Mouse (Mus musculus) midbrain, embryonic 12.5 days (tissue): Measurements from ENCODE around the gene Ctnnd2. TPM values are rescaled to one million over a fixed set of nuclear protein-coding genes. Genes with fewer than 3 reads are reported as not detected.

Experiments
- ATAC-seq: fragments of 200-750 bp; cut with Nextera tagmentation; 2 replicates; pipeline ENCODE4 v1.8.0; 2017; ENCODE audit warnings: low read depth, moderate TSS enrichment, moderate library complexity; ENCODE audit not compliant: low FRiP score
- H3K27ac ChIP-seq: fragments of 300-500 bp; sonication (generic); replicated peaks from 2 replicates; pipeline ENCODE4 v1.5.1; 2016; ENCODE audit warnings: mild to moderate bottlenecking
- H3K27me3 ChIP-seq: fragments of 300-500 bp; sonication (generic); 2 replicates; pipeline ENCODE4 v1.6.1; 2016; ENCODE audit warnings: mild to moderate bottlenecking
- H3K36me3 ChIP-seq: fragments of 300-500 bp; sonication (generic); 2 replicates; pipeline ENCODE4 v1.6.1; 2016
- H3K4me1 ChIP-seq: fragments of 300-500 bp; sonication (generic); 2 replicates; pipeline ENCODE4 v1.6.1; 2016
- H3K4me2 ChIP-seq: fragments of 300-500 bp; sonication (generic); replicated peaks from 2 replicates; pipeline ENCODE4 v1.6.1; 2016; ENCODE audit warnings: mild to moderate bottlenecking, moderate library complexity
- H3K4me3 ChIP-seq: fragments of 300-500 bp; sonication (generic); 2 replicates; pipeline ENCODE4 v1.5.1; 2016; ENCODE audit warnings: mild to moderate bottlenecking
- H3K9ac ChIP-seq: fragments of 300-500 bp; sonication (generic); replicated peaks from 2 replicates; pipeline ENCODE4 v1.6.1; 2016; ENCODE audit warnings: mild to moderate bottlenecking, moderate library complexity
- H3K9me3 ChIP-seq: fragments of 300-500 bp; sonication (generic); 2 replicates; pipeline ENCODE4 v1.6.1; 2016; ENCODE audit warnings: mild to moderate bottlenecking
- WGBS: fragments of 180-500 bp; shearing (Covaris S2); methylation state at CpG from one replicate; pipeline ENCODE4 v1.1.7; 2016; 5-methylcytosine and 5-hydroxymethylcytosine counted together
- polyA plus RNA-seq: library from polyadenylated mRNA; unstranded; fragments of >200 nt; fragmentation: Nextera tagmentation; extraction: Ambion mirVana; gene quantifications from 2 replicates; pipeline ENCODE4 v1.2.1, GENCODE M21; 2016

Gene Ctnnd2
- polyA plus RNA-seq, 1 experiment from 2014 or later = 40.4 TPM

DNA sequence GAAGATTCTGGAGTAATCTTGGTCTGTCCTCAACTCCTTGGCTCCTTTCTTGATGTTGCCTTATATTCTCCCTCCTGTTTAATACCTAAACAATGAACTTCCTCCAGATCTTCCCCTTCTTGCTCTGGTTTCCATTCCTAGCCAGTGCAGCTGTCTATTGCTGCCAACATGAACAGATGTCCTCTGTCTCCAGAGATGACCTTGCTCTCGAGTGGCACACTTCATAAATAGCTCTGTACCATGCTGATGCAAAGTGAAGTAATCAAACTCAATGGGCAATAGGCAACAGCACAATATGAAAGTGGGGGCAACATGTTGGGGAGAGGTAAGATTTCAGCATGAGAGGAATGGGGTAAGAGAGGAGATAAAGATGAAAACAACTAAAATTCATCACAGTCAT, 872.6 kb downstream of the Ctnnd2 start:
- H3K27ac ChIP-seq = no peak overlapping the region
- 61% methylated on average over 1 of the region's 1 CpGs for WGBS

GRCm38 (mm10) chr15:31051496-31051895, 879.1 kb downstream of the Ctnnd2 start:
- Histone ChIP-seq H3K4me1 (no peaks in the 10 kb centered on the region), H3K9me3 (no peaks in the 10 kb centered on the region), H3K4me3 (no peak overlapping the region), H3K36me3 (no peaks in the 10 kb centered on the region), H3K9ac (no peak overlapping the region), H3K4me2 (no peak overlapping the region), H3K27me3 (no peaks in the 10 kb centered on the region), H3K27ac (no peak overlapping the region)
- 80% methylated on average over 5 of the region's 5 CpGs for WGBS
- ATAC-seq = no peak

More for the DNA sequence above, 872.6 kb downstream of the Ctnnd2 start:
- Histone ChIP-seq H3K36me3 (no peaks in the 10 kb centered on the region), H3K27me3 (no peaks in the 10 kb centered on the region), H3K4me1 (no peaks in the 10 kb centered on the region), H3K4me2 (no peak overlapping the region), H3K9ac (no peak overlapping the region), H3K4me3 (no peak overlapping the region), H3K9me3 (no peaks in the 10 kb centered on the region)
- ATAC-seq = no peak

DNA sequence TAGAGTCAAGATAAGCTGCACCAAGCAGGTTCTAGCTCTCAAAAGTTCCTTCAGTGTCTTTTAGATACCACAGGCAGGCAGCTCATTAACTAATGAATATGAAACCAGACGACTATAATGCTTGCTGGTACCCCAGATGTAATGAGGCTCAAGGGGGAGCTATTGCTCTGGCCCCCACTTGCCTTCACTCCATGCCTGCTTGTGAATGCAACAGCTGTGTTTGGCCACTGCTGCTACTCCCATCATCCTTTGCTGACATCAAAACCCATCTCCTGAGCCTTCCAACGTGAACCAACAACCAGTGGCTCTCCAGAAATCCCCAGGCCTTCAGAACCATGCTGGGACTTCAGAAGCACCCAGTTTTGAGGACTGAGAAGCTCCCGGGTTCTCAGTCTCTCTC, 883.8 kb downstream of the Ctnnd2 start:
- no peak overlapping the region for H3K4me3 ChIP-seq
- no peak for ATAC-seq
- no peak overlapping the region for H3K9ac ChIP-seq
- WGBS = 67% methylated on average over 3 of the region's 3 CpGs
- no peaks in the 10 kb centered on the region for H3K36me3 ChIP-seq
- H3K9me3 ChIP-seq = no peaks in the 10 kb centered on the region
- H3K27ac ChIP-seq = no peak overlapping the region
- no peak overlapping the region for H3K4me2 ChIP-seq
- no peaks in the 10 kb centered on the region for H3K4me1 ChIP-seq
- no peaks in the 10 kb centered on the region for H3K27me3 ChIP-seq

DNA sequence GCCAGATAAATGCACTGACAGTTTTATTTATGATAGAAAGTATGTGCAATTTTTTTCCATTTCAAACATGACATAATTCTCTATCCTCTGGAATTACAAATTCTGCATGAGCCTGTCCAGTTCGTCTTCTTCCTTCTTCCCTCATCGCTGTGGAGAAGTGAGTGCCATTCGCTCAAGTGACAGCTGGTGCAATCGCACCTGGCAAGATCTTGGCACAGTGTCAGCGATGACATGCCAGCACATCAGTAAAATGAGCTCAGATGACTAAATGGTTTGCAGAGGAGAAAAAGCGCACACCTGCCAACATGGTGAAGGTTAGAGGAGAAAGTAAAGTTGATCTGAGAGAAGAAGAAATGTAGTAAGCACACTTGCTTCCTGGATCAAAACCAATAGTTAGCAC, 885.9 kb downstream of the Ctnnd2 start:
- H3K36me3 ChIP-seq = no peaks in the 10 kb centered on the region
- H3K9ac ChIP-seq = no peak overlapping the region
- no peaks in the 10 kb centered on the region for H3K9me3 ChIP-seq
- no peaks in the 10 kb centered on the region for H3K4me1 ChIP-seq
- no peaks in the 10 kb centered on the region for H3K27me3 ChIP-seq
- no peak overlapping the region for H3K4me3 ChIP-seq
- H3K4me2 ChIP-seq = no peak overlapping the region
- WGBS = 92% methylated on average over 6 of the region's 6 CpGs
- no peak overlapping the region for H3K27ac ChIP-seq
- ATAC-seq = no peak

DNA sequence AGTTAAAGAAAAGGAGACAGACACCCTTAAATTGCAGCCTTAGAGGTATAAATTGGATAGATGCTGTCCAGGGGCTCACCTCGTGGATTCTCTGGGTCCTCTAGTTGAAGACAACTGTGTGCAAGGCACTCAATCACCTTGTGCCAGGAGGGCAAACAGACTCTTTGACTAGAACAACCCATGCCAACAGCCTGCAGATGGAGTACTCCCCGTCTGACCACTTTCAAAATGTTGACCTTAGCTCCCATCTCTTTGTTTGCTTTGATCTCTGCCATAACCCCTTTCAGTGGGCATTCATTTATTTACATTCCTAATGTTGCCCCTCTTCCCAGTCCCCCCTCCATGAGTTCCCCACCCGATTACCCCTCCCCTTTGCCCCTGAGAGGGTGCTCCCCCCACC, 891.3 kb downstream of the Ctnnd2 start:
- no peak for ATAC-seq
- no peaks in the 10 kb centered on the region for H3K4me1 ChIP-seq
- H3K9me3 ChIP-seq = no peaks in the 10 kb centered on the region
- H3K4me3 ChIP-seq = no peak overlapping the region
- H3K27me3 ChIP-seq = no peaks in the 10 kb centered on the region
- no peak overlapping the region for H3K27ac ChIP-seq
- no peak overlapping the region for H3K9ac ChIP-seq
- H3K4me2 ChIP-seq = no peak overlapping the region
- no peaks in the 10 kb centered on the region for H3K36me3 ChIP-seq
- WGBS = 58% methylated on average over 3 of the region's 3 CpGs

DNA sequence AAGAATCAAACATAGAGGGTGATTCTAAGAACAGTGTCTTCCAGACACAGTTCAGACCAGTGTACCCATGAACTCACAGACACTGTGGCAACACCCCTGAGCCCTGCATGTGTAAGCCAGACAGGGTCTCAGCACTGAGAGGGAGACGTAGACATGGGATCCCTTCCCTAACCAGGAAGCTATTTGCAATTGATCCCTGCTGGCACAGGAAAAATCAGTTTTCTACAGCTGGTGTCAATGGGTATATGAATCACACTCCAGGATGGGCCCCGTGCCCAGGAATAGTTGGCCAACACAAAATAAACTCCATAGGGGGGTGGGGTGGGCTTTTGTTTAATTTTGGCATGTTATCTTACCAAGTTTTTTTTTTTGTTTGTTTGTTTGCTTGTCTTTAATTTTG, 895.7 kb downstream of the Ctnnd2 start:
- Histone ChIP-seq H3K27me3 (no peaks in the 10 kb centered on the region), H3K36me3 (no peaks in the 10 kb centered on the region), H3K4me2 (no peak overlapping the region), H3K27ac (no peak overlapping the region), H3K9ac (no peak overlapping the region), H3K4me3 (no peak overlapping the region), H3K4me1 (no peaks in the 10 kb centered on the region), H3K9me3 (no peaks in the 10 kb centered on the region)
- no peak for ATAC-seq
- 80% methylated on average over 2 of the region's 2 CpGs for WGBS

GRCm38 (mm10) chr15:31070311-31070710, 897.9 kb downstream of the Ctnnd2 start:
- no peaks in the 10 kb centered on the region for H3K4me1 ChIP-seq
- no peak overlapping the region for H3K27ac ChIP-seq
- no peaks in the 10 kb centered on the region for H3K27me3 ChIP-seq
- ATAC-seq = no peak
- no peaks in the 10 kb centered on the region for H3K9me3 ChIP-seq
- WGBS = 85% methylated on average over 5 of the region's 5 CpGs
- no peaks in the 10 kb centered on the region for H3K36me3 ChIP-seq
- no peak overlapping the region for H3K4me3 ChIP-seq
- H3K9ac ChIP-seq = no peak overlapping the region
- H3K4me2 ChIP-seq = no peak overlapping the region
